In the genomic region with DNA sequence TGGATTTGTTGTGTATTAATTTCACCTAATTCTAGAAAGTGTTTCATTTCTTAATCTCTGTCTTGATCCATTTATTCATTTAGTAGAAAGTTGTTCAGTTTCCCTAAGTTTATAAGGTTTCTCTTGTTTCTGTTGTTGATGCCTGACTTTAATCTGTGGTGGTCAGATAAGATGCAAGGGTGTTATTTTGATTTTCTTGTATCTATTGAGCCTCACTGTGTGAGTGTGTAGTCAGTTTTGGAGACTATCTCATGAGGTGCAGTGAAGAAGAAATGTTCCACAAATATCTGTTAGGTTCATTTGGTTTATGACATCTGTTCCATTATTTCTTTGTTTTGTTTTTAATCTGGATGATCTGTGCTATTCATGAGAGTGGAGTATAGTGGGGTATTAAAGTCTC, we compare ENCODE assay signal across 27 mouse cellular contexts. TPM values are rescaled to one million over a fixed set of nuclear protein-coding genes. Genes with fewer than 3 reads are reported as not detected.
"Had no signal": no experiment of that assay in that cellular context is flagged by ENCODE, and none has a peak within 500 bp of the region (broad histone marks: within the 10 kb centered on the region; RNA-seq: fewer than 3 reads in every experiment).

No protein-coding gene starts in this region.

- H3K27me3 ChIP-seq: neural tube, embryonic 12.5 days; neural tube, embryonic 13.5 days; neural tube, embryonic 15.5 days; stomach, embryonic 15.5 days had no signal

- H3K4me1 ChIP-seq: neural tube, embryonic 12.5 days; neural tube, embryonic 13.5 days; neural tube, embryonic 15.5 days; stomach, embryonic 15.5 days had no signal

- H3K27ac ChIP-seq: neural tube, embryonic 12.5 days; neural tube, embryonic 13.5 days; neural tube, embryonic 15.5 days; stomach, embryonic 15.5 days; stomach, postnatal 0 days had no signal

- DNase-seq: retina, postnatal 1 day; right cerebral cortex, adult 18-20 months; right cerebral cortex, postnatal 14 days; right cerebral cortex, postnatal 25 days; right cerebral cortex, postnatal 4 days; spleen, adult 18-20 months; thymus, adult 18-20 months; thymus, adult 2 months; thymus, postnatal 14 days; thymus, postnatal 25 days; thymus, postnatal 36 days; thymus, postnatal 4 days had no signal

- H3K4me3 ChIP-seq: neural tube, embryonic 12.5 days; neural tube, embryonic 13.5 days; neural tube, embryonic 15.5 days; stomach, embryonic 15.5 days had no signal

- H3K9me3 ChIP-seq: neural tube, embryonic 12.5 days; neural tube, embryonic 15.5 days; stomach, embryonic 15.5 days had no signal

- H3K9ac ChIP-seq: neural tube, embryonic 12.5 days; neural tube, embryonic 13.5 days; neural tube, embryonic 15.5 days; stomach, embryonic 15.5 days had no signal

- H3K36me3 ChIP-seq: neural tube, embryonic 12.5 days; neural tube, embryonic 13.5 days; neural tube, embryonic 15.5 days; stomach, embryonic 15.5 days had no signal

RNA-seq across cellular contexts. Expression of a gene that starts 27.0 kb away (rescaled TPM):
- total RNA-seq: neutrophil, adult 5-6 weeks had no signal
- polyA plus RNA-seq: neural tube, embryonic 11.5 days; neural tube, embryonic 12.5 days; neural tube, embryonic 13.5 days; neural tube, embryonic 14.5 days; neural tube, embryonic 15.5 days; small intestine, adult 2 months; spleen, adult 2 months; stomach, embryonic 14.5 days; stomach, embryonic 15.5 days; stomach, embryonic 16.5 days; stomach, postnatal 0 days; testis, adult 2 months; thymus, adult 2 months; thymus, postnatal 0 days; urinary bladder, adult 2 months had no signal
